Comparison of ENCODE assay signal across 11 mouse cellular contexts in the genomic region with DNA sequence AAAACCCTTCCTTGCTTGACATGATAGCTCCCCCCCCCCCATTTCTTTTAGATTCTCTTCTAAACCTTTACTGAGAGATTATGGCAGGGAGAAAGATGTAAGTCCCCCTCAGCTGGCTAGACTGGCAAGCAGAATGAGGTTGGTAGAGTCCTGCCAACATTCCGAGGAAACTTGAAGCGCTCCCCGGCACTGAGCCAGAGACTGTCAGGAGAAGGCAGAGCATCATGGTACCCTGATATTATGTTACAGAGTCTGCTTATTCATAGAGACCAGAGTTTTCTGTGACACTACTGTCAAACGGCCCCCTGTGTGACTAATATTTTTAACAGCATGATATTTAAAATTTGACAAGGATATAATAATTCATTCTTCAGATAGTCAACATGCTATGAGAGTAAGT.
A peak's percentile ranks its signal among the peaks of the same experiment; 100 is the strongest.
DNase-seq lines count a peak whose midpoint lies in the region; ATAC-seq lines count a peak whose summit lies in the region.
"Had no signal": no experiment of that assay in that cellular context is flagged by ENCODE, and none has a peak within 500 bp of the region (broad histone marks: within the 10 kb centered on the region; RNA-seq: fewer than 3 reads in every experiment).

No protein-coding gene starts in this region.

- ATAC-seq in embryonic facial prominence, embryonic 11.5 days (replicated peaks; ENCODE audit: insufficient number of reproducible peaks, low FRiP score, low TSS enrichment, low read depth), result no peak
- peak; percentile 64 for ATAC-seq in limb, embryonic 13.5 days (ENCODE audit: low FRiP score, low read depth)
- peak; percentile 91 for ATAC-seq in embryonic facial prominence, embryonic 14.5 days (ENCODE audit: low read depth)
- ATAC-seq in hindbrain, embryonic 16.5 days, result peak; percentile 27; the same call in 1 of the 2 replicates
- no peak for ATAC-seq in midbrain, embryonic 15.5 days (replicated peaks)
- no peak for ATAC-seq in erythroid progenitor cell, adult 5-6 weeks (replicated peaks; ENCODE audit: low FRiP score, poor library complexity, severe bottlenecking)

- peak; percentile 6 for DNase-seq in embryonic facial prominence, embryonic 11.5 days (ENCODE audit: low spot score)
- DNase-seq in embryonic facial prominence, embryonic 10.5 days (ENCODE audit: low spot score), result no peak
- no peak for DNase-seq in limb, embryonic 10.5 days (ENCODE audit: low spot score)
- peak; percentile 92 for DNase-seq in embryonic facial prominence, embryonic 14.5 days (ENCODE audit: low spot score)
- DNase-seq: heart, adult 2 months had no signal

- H3K27ac ChIP-seq in embryonic facial prominence, embryonic 11.5 days (replicated peaks; ENCODE audit: low read depth, low read length), result no peak overlapping the region
- H3K27ac ChIP-seq in embryonic facial prominence, embryonic 10.5 days (replicated peaks), result no peak overlapping the region
- no peak overlapping the region for H3K27ac ChIP-seq in limb, embryonic 13.5 days
- H3K27ac ChIP-seq in limb, embryonic 10.5 days, result no peak overlapping the region
- peak overlapping the region; percentile 65; the same call in 1 of the 2 replicates for H3K27ac ChIP-seq in embryonic facial prominence, embryonic 14.5 days (replicated peaks; ENCODE audit: low read depth, low read length)
- no peak overlapping the region for H3K27ac ChIP-seq in hindbrain, embryonic 16.5 days (ENCODE audit: low read depth, low read length)
- H3K27ac ChIP-seq in midbrain, embryonic 15.5 days, result no peak overlapping the region
- H3K27ac ChIP-seq: heart, adult 2 months; liver, embryonic 14.5 days; neural tube, embryonic 12.5 days had no signal

- H3K36me3 ChIP-seq in embryonic facial prominence, embryonic 11.5 days (replicated peaks; ENCODE audit: control insufficient read depth, insufficient read depth, low read depth, low read length), result no peaks in the 10 kb centered on the region
- no peaks in the 10 kb centered on the region for H3K36me3 ChIP-seq in embryonic facial prominence, embryonic 10.5 days (replicated peaks)
- H3K36me3 ChIP-seq in limb, embryonic 13.5 days, result no peaks in the 10 kb centered on the region
- H3K36me3 ChIP-seq in limb, embryonic 10.5 days, result no peaks in the 10 kb centered on the region
- H3K36me3 ChIP-seq in embryonic facial prominence, embryonic 14.5 days (ENCODE audit: control insufficient read depth, insufficient read depth, low read length), result no peaks in the 10 kb centered on the region
- no peaks in the 10 kb centered on the region for H3K36me3 ChIP-seq in hindbrain, embryonic 16.5 days (ENCODE audit: control insufficient read depth, insufficient read depth, low read length)
- H3K36me3 ChIP-seq in midbrain, embryonic 15.5 days (replicated peaks), result no peaks in the 10 kb centered on the region
- H3K36me3 ChIP-seq: neural tube, embryonic 12.5 days had no signal

- H3K4me1 ChIP-seq in embryonic facial prominence, embryonic 11.5 days (ENCODE audit: control insufficient read depth, insufficient read depth, low read length), result no peaks in the 10 kb centered on the region
- H3K4me1 ChIP-seq in embryonic facial prominence, embryonic 10.5 days, result no peaks in the 10 kb centered on the region
- H3K4me1 ChIP-seq in limb, embryonic 13.5 days, result no peaks in the 10 kb centered on the region
- no peaks in the 10 kb centered on the region for H3K4me1 ChIP-seq in limb, embryonic 10.5 days
- no peaks in the 10 kb centered on the region for H3K4me1 ChIP-seq in embryonic facial prominence, embryonic 14.5 days (ENCODE audit: control insufficient read depth, insufficient read depth, low read length)
- no peaks in the 10 kb centered on the region for H3K4me1 ChIP-seq in hindbrain, embryonic 16.5 days (ENCODE audit: control insufficient read depth, insufficient read depth, low read depth, low read length)
- no peaks in the 10 kb centered on the region for H3K4me1 ChIP-seq in midbrain, embryonic 15.5 days
- H3K4me1 ChIP-seq: neural tube, embryonic 12.5 days had no signal

- no peak overlapping the region for H3K4me2 ChIP-seq in embryonic facial prominence, embryonic 11.5 days (ENCODE audit: low read depth, low read length)
- no peak overlapping the region for H3K4me2 ChIP-seq in limb, embryonic 13.5 days (replicated peaks)
- H3K4me2 ChIP-seq in embryonic facial prominence, embryonic 14.5 days (ENCODE audit: low read depth, low read length), result no peak overlapping the region
- no peak overlapping the region for H3K4me2 ChIP-seq in hindbrain, embryonic 16.5 days (ENCODE audit: low read length)
- no peak overlapping the region for H3K4me2 ChIP-seq in midbrain, embryonic 15.5 days
- H3K4me2 ChIP-seq: neural tube, embryonic 12.5 days had no signal

- H3K27me3 ChIP-seq in embryonic facial prominence, embryonic 11.5 days (ENCODE audit: control insufficient read depth, insufficient read depth, low read length), result no peaks in the 10 kb centered on the region
- H3K27me3 ChIP-seq in embryonic facial prominence, embryonic 10.5 days (replicated peaks; ENCODE audit: low read depth, poor library complexity, severe bottlenecking), result no peaks in the 10 kb centered on the region
- H3K27me3 ChIP-seq in limb, embryonic 13.5 days, result no peaks in the 10 kb centered on the region
- no peaks in the 10 kb centered on the region for H3K27me3 ChIP-seq in limb, embryonic 10.5 days (ENCODE audit: low read depth, poor library complexity, severe bottlenecking)
- H3K27me3 ChIP-seq in embryonic facial prominence, embryonic 14.5 days (replicated peaks; ENCODE audit: control insufficient read depth, insufficient read depth, low read length), result no peaks in the 10 kb centered on the region
- H3K27me3 ChIP-seq in hindbrain, embryonic 16.5 days (replicated peaks; ENCODE audit: control insufficient read depth, insufficient read depth, low read length), result no peaks in the 10 kb centered on the region
- no peaks in the 10 kb centered on the region for H3K27me3 ChIP-seq in midbrain, embryonic 15.5 days (replicated peaks)
- H3K27me3 ChIP-seq: neural tube, embryonic 12.5 days had no signal

- no peak overlapping the region for H3K9ac ChIP-seq in embryonic facial prominence, embryonic 11.5 days (replicated peaks; ENCODE audit: low read length)
- no peak overlapping the region for H3K9ac ChIP-seq in limb, embryonic 13.5 days
- H3K9ac ChIP-seq in embryonic facial prominence, embryonic 14.5 days (ENCODE audit: low read depth, low read length), result no peak overlapping the region
- H3K9ac ChIP-seq in hindbrain, embryonic 16.5 days (ENCODE audit: low read depth, low read length), result no peak overlapping the region
- H3K9ac ChIP-seq in midbrain, embryonic 15.5 days, result no peak overlapping the region
- H3K9ac ChIP-seq: liver, embryonic 14.5 days; neural tube, embryonic 12.5 days had no signal

- no peaks in the 10 kb centered on the region for H3K9me3 ChIP-seq in embryonic facial prominence, embryonic 11.5 days (replicated peaks; ENCODE audit: control insufficient read depth, low read length)
- H3K9me3 ChIP-seq in embryonic facial prominence, embryonic 10.5 days, result no peaks in the 10 kb centered on the region
- no peaks in the 10 kb centered on the region for H3K9me3 ChIP-seq in limb, embryonic 13.5 days
- no peaks in the 10 kb centered on the region for H3K9me3 ChIP-seq in limb, embryonic 10.5 days (replicated peaks)
- H3K9me3 ChIP-seq in embryonic facial prominence, embryonic 14.5 days (ENCODE audit: control insufficient read depth, low read length), result no peaks in the 10 kb centered on the region
- no peaks in the 10 kb centered on the region for H3K9me3 ChIP-seq in hindbrain, embryonic 16.5 days (ENCODE audit: control insufficient read depth, low read length)
- no peaks in the 10 kb centered on the region for H3K9me3 ChIP-seq in midbrain, embryonic 15.5 days
- H3K9me3 ChIP-seq: neural tube, embryonic 12.5 days had no signal

- 53% methylated on average over 4 of the region's 4 CpGs for WGBS in embryonic facial prominence, embryonic 11.5 days
- 74% methylated on average over 4 of the region's 4 CpGs for WGBS in embryonic facial prominence, embryonic 10.5 days
- WGBS in limb, embryonic 13.5 days, result 70% methylated on average over 4 of the region's 4 CpGs
- 83% methylated on average over 4 of the region's 4 CpGs for WGBS in limb, embryonic 10.5 days
- 35% methylated on average over 4 of the region's 4 CpGs for WGBS in embryonic facial prominence, embryonic 14.5 days
- 68% methylated on average over 4 of the region's 4 CpGs for WGBS in hindbrain, embryonic 16.5 days
- 77% methylated on average over 4 of the region's 4 CpGs for WGBS in midbrain, embryonic 15.5 days

- H3K4me3 ChIP-seq in embryonic facial prominence, embryonic 11.5 days (ENCODE audit: low read depth, low read length), result no peak overlapping the region
- H3K4me3 ChIP-seq in embryonic facial prominence, embryonic 10.5 days, result no peak overlapping the region
- no peak overlapping the region for H3K4me3 ChIP-seq in limb, embryonic 13.5 days
- no peak overlapping the region for H3K4me3 ChIP-seq in limb, embryonic 10.5 days
- H3K4me3 ChIP-seq in embryonic facial prominence, embryonic 14.5 days (ENCODE audit: low read depth, low read length), result no peak overlapping the region
- no peak overlapping the region for H3K4me3 ChIP-seq in hindbrain, embryonic 16.5 days (ENCODE audit: low read length)
- H3K4me3 ChIP-seq in midbrain, embryonic 15.5 days, result no peak overlapping the region
- H3K4me3 ChIP-seq: heart, adult 2 months; neural tube, embryonic 12.5 days had no signal

Comparison
In these comparisons a context has a peak if more than half of its experiments do, and no peak if none do; other contexts are left out.
1. ATAC-seq: peak in limb, embryonic 13.5 days (single experiment), embryonic facial prominence, embryonic 14.5 days (single experiment) and hindbrain, embryonic 16.5 days (single experiment); none in embryonic facial prominence, embryonic 11.5 days (single experiment), midbrain, embryonic 15.5 days (single experiment) and erythroid progenitor cell, adult 5-6 weeks (single experiment).
2. DNase-seq: peak in embryonic facial prominence, embryonic 11.5 days (single experiment) and embryonic facial prominence, embryonic 14.5 days (single experiment); none in embryonic facial prominence, embryonic 10.5 days (single experiment) and limb, embryonic 10.5 days (single experiment).